Mouse (Mus musculus) MEL-GATA-1-ER (cell line): Measurements from ENCODE around the gene Pramef25.
"Not testable (repeated sequence)": the region's sequence is repeated elsewhere in the genome, so short reads cannot be mapped to it uniquely, and the experiment has no call there.

Experiments
- DNase-seq: peaks from one replicate; pipeline ENCODE4 v3.0.0-alpha.2; 2012; ENCODE audit warnings: low read depth; ENCODE audit errors: extremely low read depth

Pramef25 gene

GRCm38 (mm10) chr4:143950916-143951315, at the start of gene Pramef25:
Gene Pramef25, minus strand, starts transcription at chr4:143951016.
- not testable (repeated sequence) for DNase-seq

- not testable (repeated sequence) for DNase-seq
These were observed 43.5 kb upstream of the Pramef25 start, which contains the start of gene Pramef17 for GRCm38 (mm10) chr4:143994269-143994668. Gene Pramef17, minus strand, starts transcription at chr4:143994369.

- DNase-seq, result not testable (repeated sequence)
These were observed 37.3 kb upstream of the Pramef25 start for GRCm38 (mm10) chr4:143988126-143988525.

- not testable (repeated sequence) for DNase-seq
These were observed 36.7 kb upstream of the Pramef25 start for GRCm38 (mm10) chr4:143987475-143987941.

- not testable (repeated sequence) for DNase-seq
These were observed 34.9 kb upstream of the Pramef25 start for GRCm38 (mm10) chr4:143985733-143986132.

- DNase-seq, result not testable (repeated sequence)
These were observed 34.3 kb upstream of the Pramef25 start for GRCm38 (mm10) chr4:143985165-143985564.

GRCm38 (mm10) chr4:143983446-143983845, 32.6 kb upstream of the Pramef25 start:
- DNase-seq, result not testable (repeated sequence)

GRCm38 (mm10) chr4:143966850-143967249, 16.0 kb upstream of the Pramef25 start, which contains the start of gene Gm13101:
Gene Gm13101, minus strand, starts transcription at chr4:143966950.
- DNase-seq, result not testable (repeated sequence)

GRCm38 (mm10) chr4:143900280-143900679, 50.5 kb downstream of the Pramef25 start, which contains the start of gene Pramef6:
Gene Pramef6, minus strand, starts transcription at chr4:143900380.
- DNase-seq, result not testable (repeated sequence)
